ENCODE assay signal across 18 mouse cellular contexts in genomic region chr3:145167766-145168165, GRCm38 (mm10). TPM values are rescaled to one million over a fixed set of nuclear protein-coding genes. Genes with fewer than 3 reads are reported as not detected.
DNase-seq lines count a peak whose midpoint lies in the region; ATAC-seq and TF ChIP-seq lines count a peak whose summit lies in the region.
"Had no signal": no experiment of that assay in that cellular context is flagged by ENCODE, and none has a peak within 500 bp of the region (broad histone marks: within the 10 kb centered on the region; RNA-seq: fewer than 3 reads in every experiment).

No protein-coding gene starts in this region.

- TF ChIP-seq CTCF in gastrocnemius, adult 2 months (IDR thresholded peaks at IDR 0.05) = no peak

- no peaks in the 10 kb centered on the region for H3K4me1 ChIP-seq in midbrain, embryonic 10.5 days
- no peaks in the 10 kb centered on the region for H3K4me1 ChIP-seq in midbrain, embryonic 16.5 days (ENCODE audit: control insufficient read depth, insufficient read depth, low read length)
- H3K4me1 ChIP-seq: forebrain, embryonic 15.5 days had no signal

- WGBS in midbrain, embryonic 10.5 days = 92% methylated on average over 5 of the region's 5 CpGs
- 85% methylated on average over 5 of the region's 5 CpGs for WGBS in midbrain, embryonic 16.5 days

- no peak overlapping the region for H3K9ac ChIP-seq in midbrain, embryonic 16.5 days (ENCODE audit: low read depth, low read length)
- H3K9ac ChIP-seq: forebrain, embryonic 15.5 days had no signal

- no peaks in the 10 kb centered on the region for H3K9me3 ChIP-seq in midbrain, embryonic 10.5 days (replicated peaks)
- no peaks in the 10 kb centered on the region for H3K9me3 ChIP-seq in midbrain, embryonic 16.5 days (replicated peaks; ENCODE audit: control insufficient read depth, low read length, poor library complexity, severe bottlenecking)
- H3K9me3 ChIP-seq: forebrain, embryonic 15.5 days had no signal

- no peak overlapping the region for H3K27ac ChIP-seq in midbrain, embryonic 10.5 days (replicated peaks)
- H3K27ac ChIP-seq in midbrain, embryonic 16.5 days (ENCODE audit: low read length) = no peak overlapping the region
- H3K27ac ChIP-seq in gastrocnemius, adult 2 months = no peak overlapping the region
- H3K27ac ChIP-seq: forebrain, embryonic 15.5 days; heart, adult 2 months had no signal

- no peaks in the 10 kb centered on the region for H3K27me3 ChIP-seq in midbrain, embryonic 10.5 days (ENCODE audit: low read depth, poor library complexity, severe bottlenecking)
- H3K27me3 ChIP-seq in midbrain, embryonic 16.5 days (ENCODE audit: control insufficient read depth, insufficient read depth, low read depth, low read length) = no peaks in the 10 kb centered on the region
- H3K27me3 ChIP-seq: forebrain, embryonic 15.5 days had no signal

- H3K4me2 ChIP-seq in midbrain, embryonic 16.5 days (ENCODE audit: low read length) = no peak overlapping the region
- H3K4me2 ChIP-seq: forebrain, embryonic 15.5 days; liver, embryonic 11.5 days had no signal

- no peak overlapping the region for H3K4me3 ChIP-seq in midbrain, embryonic 10.5 days
- no peak overlapping the region for H3K4me3 ChIP-seq in midbrain, embryonic 16.5 days (ENCODE audit: low read depth, low read length)
- no peak overlapping the region for H3K4me3 ChIP-seq in gastrocnemius, adult 2 months
- H3K4me3 ChIP-seq: erythroblast, embryonic 14.5 days; forebrain, embryonic 15.5 days; heart, adult 2 months had no signal

- intact Hi-C loops in gastrocnemius, adult 2 months (cut with DNase I) = no loop called here

- no peaks in the 10 kb centered on the region for H3K36me3 ChIP-seq in midbrain, embryonic 10.5 days
- H3K36me3 ChIP-seq in midbrain, embryonic 16.5 days (ENCODE audit: control insufficient read depth, insufficient read depth, low read length) = no peaks in the 10 kb centered on the region
- H3K36me3 ChIP-seq: forebrain, embryonic 15.5 days had no signal

- DNase-seq in frontal cortex, postnatal 36 days (ENCODE audit: low spot score in 2 of 2) = no peak
- DNase-seq in midbrain, embryonic 10.5 days (ENCODE audit: low spot score) = peak; percentile 3
- peak; percentile 9 for DNase-seq in 3T3-L1 (ENCODE audit: low read depth, low spot score)
- peak; percentile 42 for DNase-seq in adrenal gland, postnatal 25 days
- DNase-seq in gastrocnemius, adult 2 months = no peak
- DNase-seq: B cell, adult 2 months; cerebellum, adult 2 months; heart, adult 2 months; kidney, adult 9 months; kidney, postnatal 4 days; lung, postnatal 36 days; right cerebral cortex, postnatal 25 days; thymus, postnatal 4 days had no signal

- 0 out of 2 replicates have a peak, but pooled peaks have one; percentile 41 for ATAC-seq in frontal cortex, adult (ENCODE audit: low TSS enrichment)
- no peak for ATAC-seq in midbrain, embryonic 16.5 days
- ATAC-seq: forebrain, embryonic 15.5 days had no signal

RNA-seq across cellular contexts. Expression of gene Odf2l, which starts 49.4 kb away (rescaled TPM):
- polyA plus RNA-seq in midbrain, embryonic 10.5 days (2016; fragmentation: Nextera tagmentation; extraction: Ambion mirVana) = 21.6 and 23.4 TPM in 2 replicates
- 12.6 and 13.7 TPM in 2 replicates for polyA plus RNA-seq in midbrain, embryonic 16.5 days (2015; fragmentation: Nextera tagmentation; extraction: Ambion mirVana)
- 31.0 and 34.9 TPM in 2 replicates for total RNA-seq in adrenal gland, postnatal 25 days (2021)
- 1 to 10 TPM; 7.1 to 9.9 TPM for total RNA-seq in gastrocnemius, adult 2 months (2021)

Comparison
In these comparisons a context has a peak if more than half of its experiments do, and no peak if none do; other contexts are left out.
1. DNase-seq: peak in midbrain, embryonic 10.5 days (single experiment), 3T3-L1 (single experiment) and adrenal gland, postnatal 25 days (single experiment); none in frontal cortex, postnatal 36 days (0 of 2) and gastrocnemius, adult 2 months (single experiment).